Mouse (Mus musculus) E14TG2a.4 (cell line): ENCODE results near the gene Tctex1d4.

Experiments used
- H3K27me3 ChIP-seq: 2 replicates; pipeline ENCODE4 v1.6.1; 2014; ENCODE audit warnings: low read length, control low read depth; ENCODE audit not compliant: insufficient read depth
- H3K36me3 ChIP-seq: 2 replicates; pipeline ENCODE4 v1.6.1; 2014; ENCODE audit warnings: low read length, control low read depth; ENCODE audit not compliant: insufficient read depth
- H3K4me1 ChIP-seq: replicated peaks from 2 replicates; pipeline ENCODE4 v1.6.1; 2014; ENCODE audit warnings: low read depth, low read length, control low read depth
- H3K4me3 ChIP-seq: replicated peaks from 2 replicates; pipeline ENCODE4 v1.5.1; 2014; ENCODE audit warnings: mild to moderate bottlenecking, low read length
- H3K9me3 ChIP-seq: 2 replicates; pipeline ENCODE4 v1.6.1; 2014; ENCODE audit warnings: low read length, control low read depth
- CTCF ChIP-seq: conservative IDR thresholded peaks from 2 replicates; pipeline ENCODE4 v1.5.1; 2014; ENCODE audit warnings: low read length
- NANOG ChIP-seq: IDR thresholded peaks from 2 replicates; pipeline ENCODE4 v1.6.1; 2014; ENCODE audit warnings: borderline replicate concordance, low read length, mixed read lengths
- POU5F1 ChIP-seq: IDR thresholded peaks from 2 replicates; pipeline ENCODE4 v1.6.1; 2014; ENCODE audit warnings: low read length, borderline replicate concordance

Gene Tctex1d4

DNA sequence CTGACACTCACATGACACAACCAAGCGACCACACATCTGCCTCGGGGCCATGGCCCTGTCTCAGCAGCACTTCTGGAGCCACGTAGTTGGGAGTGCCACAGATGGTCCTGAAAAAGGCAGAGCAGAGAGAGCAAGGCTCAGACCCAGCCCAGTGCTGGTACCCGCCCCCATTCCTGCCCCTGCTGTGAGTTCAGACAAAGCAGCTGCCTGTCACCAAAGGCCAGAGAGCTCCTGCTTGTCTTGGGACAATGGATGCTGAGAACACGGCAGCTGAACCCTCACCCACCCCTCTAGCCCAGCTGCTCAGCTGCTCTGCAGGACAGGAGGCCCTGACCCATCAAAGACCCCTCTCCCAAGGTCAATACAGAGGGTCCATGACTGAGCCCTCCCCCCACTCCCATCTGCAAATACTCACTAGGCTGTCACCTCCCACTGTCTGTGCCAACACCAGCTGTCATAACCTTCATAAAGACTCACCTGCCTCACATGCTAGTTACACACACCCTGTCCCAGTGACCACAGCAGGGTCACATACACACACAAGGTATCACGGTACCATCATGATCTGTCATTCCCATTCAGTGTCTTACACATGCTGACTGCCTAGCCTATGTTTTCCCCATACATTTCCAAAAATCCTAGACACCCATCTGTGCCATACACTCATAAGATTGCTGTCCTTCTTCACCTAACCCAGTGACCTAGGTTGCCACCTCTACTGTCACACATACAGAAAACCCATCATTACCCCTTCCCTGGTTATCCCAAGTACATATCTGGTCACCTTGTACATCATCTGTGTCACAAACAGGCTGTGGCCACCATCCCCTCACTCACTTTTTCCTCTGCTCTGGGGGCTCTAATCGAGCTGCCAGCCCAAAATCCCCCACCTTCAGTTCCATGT is 5.5 kb downstream of the Tctex1d4 start:
- no peaks in the 10 kb centered on the region for H3K9me3 ChIP-seq
- H3K36me3 ChIP-seq, result peaks cover 53% of the 10 kb centered on the region
- peaks cover 92% of the 10 kb centered on the region for H3K4me1 ChIP-seq
- no peak for TF ChIP-seq CTCF
- TF ChIP-seq POU5F1, result no peak
- peak; percentile 29; the same call in 1 of the 2 replicates for TF ChIP-seq NANOG
- peaks cover 11% of the 10 kb centered on the region for H3K27me3 ChIP-seq
- H3K4me3 ChIP-seq, result peak overlapping the region; percentile 91

DNA sequence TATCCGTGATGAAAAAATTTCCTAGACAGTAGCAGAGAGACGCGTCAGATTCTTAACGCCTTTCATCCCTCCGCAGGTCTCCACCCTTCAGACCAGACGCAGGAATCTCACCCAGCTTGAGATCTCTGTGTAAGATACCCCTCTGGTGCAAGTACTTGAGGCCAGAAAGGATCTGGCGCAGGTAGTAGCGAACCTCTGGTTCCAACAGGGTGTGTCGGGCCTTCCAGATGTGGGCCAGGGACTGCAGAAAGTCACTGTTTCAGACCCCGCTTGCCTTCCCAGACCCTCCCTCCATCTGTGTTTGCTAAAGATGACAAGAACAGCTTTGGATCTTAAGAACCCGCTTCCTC is 6.2 kb downstream of the Tctex1d4 start:
- Histone ChIP-seq H3K27me3 (peaks cover 11% of the 10 kb centered on the region), H3K4me3 (peak overlapping the region; percentile 91), H3K9me3 (no peaks in the 10 kb centered on the region), H3K36me3 (peaks cover 47% of the 10 kb centered on the region), H3K4me1 (peaks cover 91% of the 10 kb centered on the region)
- TF ChIP-seq NANOG (no peak), POU5F1 (no peak), CTCF (no peak)

DNA sequence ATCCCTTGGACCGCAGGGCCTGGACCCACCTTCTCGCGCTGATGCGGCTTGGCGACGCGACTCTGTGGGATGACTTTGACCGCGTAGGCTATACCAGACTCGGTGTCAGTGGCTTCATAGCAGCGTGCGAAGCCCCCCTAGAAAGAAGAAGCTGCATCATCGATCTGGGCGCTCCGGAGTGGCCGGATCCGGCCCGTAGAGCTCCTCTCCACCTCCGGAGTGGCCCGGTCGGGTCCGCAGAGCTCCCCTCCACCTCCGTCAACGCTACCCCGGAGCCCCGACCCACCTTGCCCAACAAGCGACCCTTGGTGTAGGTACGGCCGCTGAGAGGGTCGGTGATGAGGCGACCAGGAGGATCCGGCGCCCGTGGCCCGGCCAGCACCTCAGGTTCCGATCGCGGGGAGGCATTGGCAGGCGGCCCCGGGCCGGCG is 6.8 kb downstream of the Tctex1d4 start:
- peak overlapping the region; percentile 91 for H3K4me3 ChIP-seq
- peaks cover 40% of the 10 kb centered on the region for H3K36me3 ChIP-seq
- peaks cover 11% of the 10 kb centered on the region for H3K27me3 ChIP-seq
- TF ChIP-seq NANOG (no peak), CTCF (no peak), POU5F1 (no peak)
- H3K4me1 ChIP-seq, result peaks cover 91% of the 10 kb centered on the region
- no peaks in the 10 kb centered on the region for H3K9me3 ChIP-seq

DNA sequence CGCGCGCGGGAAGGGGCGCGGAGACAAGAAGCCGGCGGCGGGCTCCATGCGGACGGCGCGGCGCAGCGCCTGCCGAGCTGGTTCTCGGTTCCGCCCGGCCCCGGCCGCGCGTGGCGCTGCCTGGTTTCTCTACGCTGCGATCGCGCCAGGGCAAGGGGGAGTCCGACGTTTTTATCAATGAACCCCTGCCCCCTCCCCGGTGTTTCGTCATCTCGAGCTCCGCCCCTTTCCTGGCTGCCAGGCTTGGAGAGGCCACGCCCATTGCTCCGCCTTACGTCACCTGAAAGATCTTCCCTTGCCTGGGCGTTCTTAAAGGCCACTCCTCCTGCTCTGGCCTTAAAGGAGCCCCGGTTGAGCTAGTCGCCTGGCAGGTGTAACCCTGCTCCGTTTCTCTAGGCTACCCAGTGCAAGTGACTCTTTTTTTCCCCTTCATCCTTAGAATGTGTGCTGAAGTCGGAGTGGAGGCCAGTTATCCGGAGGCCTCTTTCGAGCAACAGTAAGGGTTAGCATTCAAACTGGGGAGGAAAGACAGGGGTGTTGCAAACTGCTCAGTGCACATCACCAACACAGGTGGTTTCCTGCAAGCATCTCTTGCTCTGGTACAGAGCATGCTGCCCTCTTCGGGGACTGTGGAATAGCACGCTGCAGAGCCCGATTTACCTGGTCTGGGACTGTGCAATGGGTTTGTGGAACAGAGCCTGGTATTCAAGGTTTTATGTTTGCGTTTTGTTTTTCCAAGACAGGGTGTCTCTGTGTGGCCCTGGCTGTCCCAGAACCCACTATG is 7.4 kb downstream of the Tctex1d4 start, which contains the start of gene Plk3:
Plk3 (minus strand) TSS at position 147 of the 784 bp plus-strand sequence.
- Histone ChIP-seq H3K4me3 (peak within 1 kb of the TSS; percentile 91), H3K36me3 (peaks cover 34% of the 10 kb centered on the region), H3K9me3 (no peaks in the 10 kb centered on the region), H3K4me1 (peaks cover 88% of the 10 kb centered on the region), H3K27me3 (peaks cover 11% of the 10 kb centered on the region)
- no peak for TF ChIP-seq NANOG
- no peak for TF ChIP-seq POU5F1
- no peak for TF ChIP-seq CTCF

DNA sequence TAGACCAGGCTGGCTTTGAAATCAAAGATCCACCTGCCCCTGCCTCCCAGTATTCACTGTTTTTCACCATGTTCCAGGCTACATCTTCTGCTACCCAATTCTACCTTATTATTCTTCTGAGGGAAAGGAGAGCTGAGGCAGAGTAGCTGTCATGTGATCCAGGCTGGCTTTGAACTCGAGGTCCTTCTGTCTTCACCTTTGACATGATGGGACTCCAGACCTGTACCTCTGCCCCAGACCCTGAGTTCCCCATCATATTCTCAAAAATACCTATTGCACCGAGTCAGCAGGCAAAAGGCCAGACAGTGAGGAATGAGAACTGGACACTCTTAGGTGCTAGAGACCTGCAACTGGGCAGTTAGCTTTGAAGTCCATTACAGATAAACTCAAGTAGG is 8.0 kb downstream of the Tctex1d4 start:
- Histone ChIP-seq H3K9me3 (no peaks in the 10 kb centered on the region), H3K36me3 (peaks cover 28% of the 10 kb centered on the region), H3K27me3 (peaks cover 11% of the 10 kb centered on the region), H3K4me3 (peak overlapping the region; percentile 91), H3K4me1 (peaks cover 87% of the 10 kb centered on the region)
- TF ChIP-seq NANOG, result no peak
- TF ChIP-seq POU5F1, result no peak
- TF ChIP-seq CTCF, result no peak

GRCm38 (mm10) chr4:117136034-117136433 is 9.4 kb downstream of the Tctex1d4 start:
- TF ChIP-seq NANOG (no peak), POU5F1 (no peak), CTCF (no peak)
- Histone ChIP-seq H3K4me3 (peak overlapping the region; percentile 39), H3K4me1 (peaks cover 81% of the 10 kb centered on the region), H3K9me3 (no peaks in the 10 kb centered on the region), H3K27me3 (peaks cover 11% of the 10 kb centered on the region), H3K36me3 (peaks cover 14% of the 10 kb centered on the region)

DNA sequence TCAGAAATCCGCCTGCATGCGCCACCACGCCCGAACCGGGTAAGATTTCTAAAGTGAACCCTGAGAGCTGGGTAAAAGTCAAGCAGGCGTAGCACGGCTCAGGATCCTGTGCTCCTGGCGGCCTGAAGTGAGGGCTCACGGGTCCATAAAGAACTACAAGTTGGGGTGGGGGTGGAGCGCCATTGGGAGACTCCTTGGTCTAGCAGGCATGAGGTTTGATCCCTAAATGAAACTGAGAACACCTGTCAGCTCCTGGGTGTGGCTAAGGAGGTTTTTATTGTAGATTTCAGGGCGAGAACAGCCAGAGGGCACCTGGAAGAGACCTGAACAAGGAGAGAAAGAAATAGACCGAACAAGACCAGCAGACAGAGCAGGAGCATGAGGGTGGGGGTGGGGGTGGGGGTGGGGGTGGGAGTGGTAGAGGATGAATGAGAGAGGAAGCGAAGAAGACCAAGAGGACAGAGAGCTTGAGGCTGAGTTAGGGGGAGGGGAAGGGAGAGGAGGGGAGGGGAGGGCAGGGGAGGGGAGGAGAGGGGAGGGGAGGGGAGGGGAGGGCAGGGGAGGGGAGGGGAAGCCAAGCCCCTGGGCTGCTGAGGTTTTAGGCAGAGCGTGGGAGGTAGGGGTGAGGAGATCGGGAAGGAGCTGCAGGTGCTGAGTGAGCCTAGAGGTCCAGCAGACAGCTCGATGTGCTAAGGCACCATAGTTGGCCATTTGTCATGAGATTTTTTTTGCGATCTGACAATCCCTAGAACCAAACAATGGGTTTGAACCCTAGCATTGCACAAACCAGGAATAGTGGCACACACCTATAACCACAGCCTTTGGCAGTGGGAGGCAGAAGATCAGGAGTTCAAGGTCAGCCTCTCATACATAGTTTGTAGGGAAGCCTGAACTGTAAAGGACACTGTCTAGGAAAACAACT is 12.0 kb downstream of the Tctex1d4 start:
- Histone ChIP-seq H3K9me3 (no peaks in the 10 kb centered on the region), H3K27me3 (no peaks in the 10 kb centered on the region), H3K4me1 (peaks cover 74% of the 10 kb centered on the region), H3K4me3 (peak overlapping the region; percentile 50; the same call in 1 of the 2 replicates), H3K36me3 (no peaks in the 10 kb centered on the region)
- TF ChIP-seq POU5F1 (no peak), CTCF (no peak), NANOG (no peak)
